Mouse (Mus musculus): ENCODE measurements around the gene Fbxw21.

DNA sequence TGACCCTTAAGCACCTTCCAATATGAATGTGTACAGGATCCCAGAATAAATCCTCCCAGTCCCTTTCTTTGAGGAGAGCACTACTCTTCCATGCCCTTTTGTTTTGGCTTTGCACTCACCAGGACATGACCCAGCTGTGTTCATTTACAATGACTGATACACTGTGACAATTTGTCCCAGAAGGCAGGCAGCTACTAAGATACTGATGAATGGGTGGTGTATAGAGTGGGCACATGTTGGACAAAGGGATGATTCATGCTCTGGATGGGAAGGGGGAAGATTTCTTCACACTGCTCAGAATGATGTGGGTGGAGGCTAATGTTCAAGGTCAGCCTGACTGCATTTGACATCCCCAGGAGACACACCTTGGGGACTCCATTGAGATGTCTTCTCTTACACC is 5.5 kb upstream of the Fbxw21 start:
- TF ChIP-seq POLR2A (IDR thresholded peaks at IDR 0.05; ENCODE audit: insufficient read length, low read depth) (no peak), E2F4 (IDR thresholded peaks at IDR 0.05; ENCODE audit: insufficient read depth) (no peak), SRF (IDR thresholded peaks at IDR 0.05; ENCODE audit: control insufficient read depth, insufficient read length, low read depth) (no peak), REST (IDR thresholded peaks at IDR 0.05; ENCODE audit: insufficient read depth, insufficient read length) (no peak), MYOD1 (IDR thresholded peaks at IDR 0.05; ENCODE audit: control insufficient read depth in 1 of 3, insufficient read length in 2 of 3, low read depth in 2 of 3) (no peak), POLR2AphosphoS2 (IDR thresholded peaks at IDR 0.05; ENCODE audit: insufficient read length, low read depth) (no peak), USF1 (IDR thresholded peaks at IDR 0.05; ENCODE audit: low read depth) (no peak), MAX (IDR thresholded peaks at IDR 0.05; ENCODE audit: low read depth) (no peak), CEBPB (IDR thresholded peaks at IDR 0.05; ENCODE audit: insufficient read depth, poor library complexity, severe bottlenecking) (no peak), TCF12 (IDR thresholded peaks at IDR 0.05; ENCODE audit: insufficient read depth, poor library complexity, severe bottlenecking) (no peak), MYOG (IDR thresholded peaks at IDR 0.05; ENCODE audit: control insufficient read depth in 1 of 3, insufficient read depth in 1 of 3, insufficient read length in 2 of 3, low read depth in 2 of 3) (no peak), TCF3 (IDR thresholded peaks at IDR 0.05; ENCODE audit: insufficient read length, low read depth) (no peak)

Measured in myocyte (in vitro differentiated cells).